Mouse (Mus musculus): ENCODE data around the gene Eya2.

- TF ChIP-seq POLR2A (IDR thresholded peaks at IDR 0.05; ENCODE audit: borderline replicate concordance, control insufficient read depth, low read depth, low read length), result no peak
- TF ChIP-seq CTCF (IDR thresholded peaks at IDR 0.05; ENCODE audit: control insufficient read depth, insufficient read depth, low read length), result no peak
Observed at GRCm38 (mm10) chr2:165603775-165604174, 8.9 kb downstream of the Eya2 start.
